Mouse (Mus musculus) hindbrain, postnatal 0 days (tissue): ENCODE results near the gene E130114P18Rik. TPM values are rescaled to one million over a fixed set of nuclear protein-coding genes. Genes with fewer than 3 reads are reported as not detected.

Experiments
- ATAC-seq: fragments of 200-750 bp; cut with Nextera tagmentation; 2 replicates; pipeline ENCODE4 v1.8.0; 2017; ENCODE audit warnings: mild to moderate bottlenecking, moderate TSS enrichment, moderate library complexity
- DNase-seq: peaks from one replicate; pipeline ENCODE4 v3.0.0-alpha.2; 2015; ENCODE audit warnings: low spot score
- H3K27ac ChIP-seq: fragments of 300-500 bp; sonication (generic); 2 replicates; pipeline ENCODE4 v1.5.1; 2014; ENCODE audit warnings: mild to moderate bottlenecking
- H3K27me3 ChIP-seq: fragments of 300-500 bp; sonication (generic); 2 replicates; pipeline ENCODE4 v1.6.1; 2014; ENCODE audit warnings: low read length, mixed read lengths; ENCODE audit not compliant: insufficient read depth
- H3K36me3 ChIP-seq: fragments of 300-500 bp; sonication (generic); 2 replicates; pipeline ENCODE4 v1.6.1; 2014; ENCODE audit warnings: low read length, mixed read lengths; ENCODE audit not compliant: insufficient read depth
- H3K4me1 ChIP-seq: fragments of 300-500 bp; sonication (generic); 2 replicates; pipeline ENCODE4 v1.6.1; 2014; ENCODE audit warnings: antibody characterized with exemption, low read length, mixed read lengths; ENCODE audit not compliant: insufficient read depth
- H3K4me2 ChIP-seq: fragments of 300-500 bp; sonication (generic); 2 replicates; pipeline ENCODE4 v1.6.1; 2014; ENCODE audit warnings: low read depth, mild to moderate bottlenecking, low read length, moderate library complexity, mixed read lengths
- H3K4me3 ChIP-seq: fragments of 300-500 bp; sonication (generic); 2 replicates; pipeline ENCODE4 v1.5.1; 2014; ENCODE audit warnings: low read length
- H3K9ac ChIP-seq: fragments of 300-500 bp; sonication (generic); replicated peaks from 2 replicates; pipeline ENCODE4 v1.6.1; 2014; ENCODE audit warnings: mild to moderate bottlenecking, low read length, moderate library complexity, mixed read lengths
- H3K9me3 ChIP-seq: fragments of 300-500 bp; sonication (generic); 2 replicates; pipeline ENCODE4 v1.6.1; 2016; ENCODE audit warnings: low read length, mixed read lengths
- CTCF ChIP-seq: IDR thresholded peaks from 2 replicates; pipeline ENCODE4 v1.5.1; 2016; ENCODE audit warnings: antibody characterized with exemption, control low read depth, low read depth
- WGBS: fragments of 180-500 bp; shearing (Covaris S2); extraction: QIAGEN DNeasy Blood & Tissue Kit; methylation state at CpG from one replicate; pipeline ENCODE4 v1.1.7; 2014; 5-methylcytosine and 5-hydroxymethylcytosine counted together
- polyA plus RNA-seq: library from polyadenylated mRNA; unstranded; fragments of >200 nt; fragmentation: Nextera tagmentation; extraction: Ambion mirVana; gene quantifications from 2 replicates; pipeline ENCODE4 v1.2.1, GENCODE M21; 2015
- total RNA-seq: library from RNA; depleted of rRNA; stranded (reverse); fragments of >200 nt; gene quantifications from 2 replicates; pipeline ENCODE4 v1.2.3, GENCODE M21; 2014

Gene E130114P18Rik
- total and polyA plus RNA-seq, 2 experiments from 2014 or later = 22.3 to 31.6 TPM

DNA sequence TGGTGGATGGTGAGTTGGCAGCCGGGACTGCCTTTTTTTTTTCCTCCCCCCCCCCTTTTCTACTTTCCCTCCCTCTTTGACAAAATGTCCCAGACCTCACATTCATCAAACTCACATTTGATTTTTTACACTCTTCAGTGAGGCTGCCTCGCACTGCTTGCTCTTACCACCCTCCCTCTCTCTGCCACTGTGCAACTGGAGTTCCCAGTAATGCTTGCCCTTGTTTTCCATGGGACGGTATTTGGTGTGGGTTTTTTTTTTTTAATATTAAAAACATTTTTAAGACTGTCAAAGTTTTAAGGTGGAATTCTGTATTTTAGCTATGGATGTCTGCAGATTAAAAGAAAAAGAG, 195.8 kb downstream of the E130114P18Rik start:
- Histone ChIP-seq H3K27me3 (no peaks in the 10 kb centered on the region), H3K9me3 (no peaks in the 10 kb centered on the region), H3K4me3 (peak overlapping the region; percentile 37), H3K9ac (peak overlapping the region; percentile 59), H3K4me2 (peak overlapping the region; percentile 57), H3K27ac (peak overlapping the region; percentile 85), H3K4me1 (peaks cover 12% of the 10 kb centered on the region; the same call in 1 of the 2 replicates), H3K36me3 (no peaks in the 10 kb centered on the region)
- no peak for TF ChIP-seq CTCF
- DNase-seq (no peak), ATAC-seq (peak; percentile 52)
- 21% methylated on average over 3 of the region's 3 CpGs for WGBS

DNA sequence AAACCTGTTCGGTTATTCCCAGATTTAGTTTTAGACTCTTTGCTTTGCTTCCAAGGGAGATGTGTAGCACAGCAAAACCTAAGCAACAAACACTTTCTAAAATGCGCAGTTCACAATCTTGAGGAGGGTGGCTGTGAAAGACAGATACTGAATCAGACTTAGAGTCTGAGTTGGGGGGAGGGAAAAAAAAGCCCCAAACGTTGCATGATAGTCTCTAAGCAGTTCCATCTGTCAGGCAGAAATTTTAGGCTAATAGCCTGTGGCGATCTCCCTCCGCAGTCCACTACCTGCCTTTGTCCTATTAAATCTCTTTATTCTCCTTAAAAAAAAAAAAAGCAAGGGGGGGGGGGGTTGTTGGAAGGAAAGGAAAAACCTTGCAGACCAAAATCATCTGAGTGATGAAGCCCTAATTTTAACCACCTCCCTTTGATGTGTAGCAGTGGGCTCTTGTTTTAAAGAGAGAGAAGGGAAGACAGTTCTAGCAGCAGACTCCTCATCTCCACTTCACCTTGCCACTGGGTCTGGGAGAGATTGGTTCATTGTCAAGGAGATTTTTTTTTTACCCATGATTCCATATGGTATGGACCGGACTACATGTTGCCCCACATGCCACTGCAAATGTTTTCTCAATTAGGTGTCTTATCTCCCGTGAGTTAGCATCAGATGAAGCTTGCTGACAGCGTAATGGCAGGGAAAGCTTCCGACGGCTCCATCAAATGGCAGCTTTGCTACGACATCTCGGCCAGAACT, 196.4 kb downstream of the E130114P18Rik start:
- Histone ChIP-seq H3K4me3 (peak overlapping the region; percentile 37), H3K9ac (peak overlapping the region; percentile 59), H3K27ac (peak overlapping the region; percentile 85), H3K9me3 (no peaks in the 10 kb centered on the region), H3K27me3 (no peaks in the 10 kb centered on the region), H3K36me3 (no peaks in the 10 kb centered on the region), H3K4me1 (peaks cover 12% of the 10 kb centered on the region; the same call in 1 of the 2 replicates), H3K4me2 (peak overlapping the region; percentile 57)
- ATAC-seq (peak; percentile 53), DNase-seq (peak; percentile 76)
- WGBS = 20% methylated on average over 12 of the region's 12 CpGs
- TF ChIP-seq CTCF = no peak

DNA sequence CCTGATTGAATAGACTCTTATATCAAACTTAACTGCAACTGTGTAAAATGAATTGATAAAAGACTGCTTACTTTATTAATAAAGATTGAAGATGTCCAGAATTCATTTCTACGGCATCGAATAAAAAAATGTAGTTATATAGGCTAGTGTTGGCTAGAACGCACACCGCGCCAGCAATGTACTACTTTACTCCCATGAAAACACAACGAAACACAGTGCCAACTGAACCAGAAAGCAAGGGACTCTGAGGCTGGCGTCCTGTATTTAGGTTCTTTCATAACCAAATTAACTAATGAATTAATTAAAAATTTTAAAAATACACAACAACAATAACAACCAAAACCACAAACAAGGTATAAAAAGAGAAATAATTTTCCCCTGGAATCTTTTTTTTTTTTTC, 197.0 kb downstream of the E130114P18Rik start:
- Histone ChIP-seq H3K36me3 (no peaks in the 10 kb centered on the region), H3K27ac (peak overlapping the region; percentile 85), H3K4me2 (peak overlapping the region; percentile 57), H3K9ac (peak overlapping the region; percentile 59), H3K27me3 (no peaks in the 10 kb centered on the region), H3K9me3 (no peaks in the 10 kb centered on the region), H3K4me3 (peak overlapping the region; percentile 37; the same call in 1 of the 2 replicates), H3K4me1 (peaks cover 12% of the 10 kb centered on the region; the same call in 1 of the 2 replicates)
- WGBS = 50% methylated on average over 7 of the region's 7 CpGs
- ATAC-seq = no peak
- TF ChIP-seq CTCF = no peak
- peak; percentile 50 for DNase-seq

DNA sequence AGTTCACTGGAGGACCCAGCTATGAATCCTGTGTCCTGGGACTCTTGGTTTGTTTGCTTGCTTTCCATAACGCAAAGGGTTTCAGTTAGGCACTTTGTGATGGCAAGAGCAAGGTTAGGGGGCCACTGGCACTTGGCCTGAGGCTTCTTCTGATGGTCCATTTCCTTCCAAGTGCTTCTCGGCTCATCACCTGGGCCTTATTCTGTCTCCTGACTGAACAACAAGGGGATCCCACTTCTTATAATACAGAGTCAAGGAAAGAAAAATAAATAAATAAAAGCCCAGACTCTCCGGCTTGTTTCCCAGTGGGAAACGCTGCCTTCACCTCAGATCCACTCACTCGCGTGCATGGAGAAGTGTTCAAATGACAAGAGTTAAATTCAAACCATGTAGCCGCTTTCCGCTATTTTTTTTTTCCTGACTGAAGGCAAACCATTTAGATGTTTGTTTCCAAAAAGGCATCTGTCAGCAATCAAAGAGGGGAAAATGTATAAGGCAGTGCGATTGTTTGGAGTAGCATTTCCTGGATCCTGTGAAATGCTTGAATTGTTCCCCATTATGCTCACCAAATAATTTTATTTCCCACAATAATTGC, 199.2 kb downstream of the E130114P18Rik start:
- no peak for DNase-seq
- WGBS = 52% methylated on average over 9 of the region's 9 CpGs
- no peaks in the 10 kb centered on the region for H3K9me3 ChIP-seq
- 0 out of 2 replicates have a peak overlapping the region, but pooled peaks have one; percentile 9 for H3K9ac ChIP-seq
- H3K36me3 ChIP-seq = no peaks in the 10 kb centered on the region
- TF ChIP-seq CTCF = no peak
- peaks cover 12% of the 10 kb centered on the region; the same call in 1 of the 2 replicates for H3K4me1 ChIP-seq
- H3K4me2 ChIP-seq = peak overlapping the region; percentile 38
- H3K4me3 ChIP-seq = no peak overlapping the region
- H3K27ac ChIP-seq = 0 out of 2 replicates have a peak overlapping the region, but pooled peaks have one; percentile 4
- H3K27me3 ChIP-seq = no peaks in the 10 kb centered on the region
- no peak for ATAC-seq

DNA sequence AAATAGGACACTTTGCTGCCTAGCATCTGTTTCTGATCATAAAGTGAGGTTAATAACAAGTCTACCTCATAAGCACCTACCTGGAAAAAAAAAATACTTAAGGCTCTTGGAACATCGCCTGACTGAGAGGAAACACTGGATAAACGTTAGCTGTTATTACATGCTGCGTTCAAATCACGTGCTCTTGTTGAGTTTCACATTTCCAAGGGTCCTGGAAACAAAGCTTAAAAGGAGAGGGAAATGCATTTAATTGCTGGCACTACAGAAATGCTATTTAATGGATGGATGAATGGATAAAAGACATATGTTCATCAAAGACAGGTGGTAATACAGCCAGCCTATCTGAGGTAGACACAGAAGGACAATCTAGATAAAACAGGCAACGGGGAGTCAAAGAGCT, 200.4 kb downstream of the E130114P18Rik start:
- H3K27me3 ChIP-seq = no peaks in the 10 kb centered on the region
- no peaks in the 10 kb centered on the region for H3K36me3 ChIP-seq
- no peak for ATAC-seq
- WGBS = 55% methylated on average over 5 of the region's 5 CpGs
- TF ChIP-seq CTCF = no peak
- H3K9ac ChIP-seq = no peak overlapping the region
- H3K4me1 ChIP-seq = peaks cover 12% of the 10 kb centered on the region; the same call in 1 of the 2 replicates
- DNase-seq = no peak
- no peak overlapping the region for H3K4me3 ChIP-seq
- H3K27ac ChIP-seq = no peak overlapping the region
- no peaks in the 10 kb centered on the region for H3K9me3 ChIP-seq
- H3K4me2 ChIP-seq = no peak overlapping the region

DNA sequence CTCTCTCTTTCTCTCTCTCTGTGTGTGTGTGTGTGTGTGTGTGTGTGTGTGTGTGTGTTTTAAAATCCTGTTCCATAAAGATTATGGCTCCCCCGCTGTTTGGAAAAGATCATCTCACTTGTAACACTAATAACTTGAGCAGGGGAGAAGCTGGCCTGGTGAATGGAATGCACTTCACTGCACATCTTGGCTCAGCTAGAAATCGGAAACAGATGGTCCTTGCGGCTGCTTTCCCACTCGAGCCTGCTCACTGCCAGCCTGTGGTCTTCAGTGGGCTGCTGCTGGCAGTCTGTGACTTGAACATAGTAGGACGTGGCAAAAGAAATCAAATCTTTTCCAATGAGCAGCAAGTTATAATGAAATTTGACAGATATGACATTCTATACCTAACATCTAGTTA, 202.4 kb downstream of the E130114P18Rik start:
- ATAC-seq (peak; percentile 94), DNase-seq (peak; percentile 89)
- 13% methylated on average over 5 of the region's 5 CpGs for WGBS
- Histone ChIP-seq H3K9ac (no peak overlapping the region), H3K27ac (no peak overlapping the region), H3K4me1 (peaks cover 12% of the 10 kb centered on the region; the same call in 1 of the 2 replicates), H3K4me2 (no peak overlapping the region), H3K36me3 (no peaks in the 10 kb centered on the region), H3K27me3 (no peaks in the 10 kb centered on the region), H3K9me3 (no peaks in the 10 kb centered on the region), H3K4me3 (no peak overlapping the region)
- TF ChIP-seq CTCF = no peak

DNA sequence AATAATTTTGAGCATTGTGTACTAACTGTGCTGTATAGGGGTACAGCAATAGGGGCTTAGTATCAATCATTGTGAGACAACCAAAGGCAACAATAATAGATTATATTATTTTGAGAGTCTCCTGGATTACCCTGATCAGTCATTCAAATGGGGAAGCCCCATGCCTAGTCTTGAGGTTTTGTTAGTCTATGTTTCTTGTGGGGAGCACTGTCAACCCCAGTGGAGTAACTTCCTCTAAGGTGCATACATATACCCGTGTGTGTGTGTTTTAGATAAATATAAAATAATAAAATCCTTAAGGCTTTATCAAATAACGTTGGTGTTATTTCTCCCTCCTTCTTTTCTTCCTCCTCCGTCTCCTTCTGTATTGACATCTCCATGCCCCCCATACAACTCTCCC, 208.6 kb downstream of the E130114P18Rik start:
- ATAC-seq = no peak
- Histone ChIP-seq H3K9me3 (no peaks in the 10 kb centered on the region), H3K27me3 (no peaks in the 10 kb centered on the region), H3K9ac (no peak overlapping the region), H3K27ac (no peak overlapping the region), H3K36me3 (no peaks in the 10 kb centered on the region), H3K4me3 (no peak overlapping the region), H3K4me1 (no peaks in the 10 kb centered on the region), H3K4me2 (no peak overlapping the region)
- TF ChIP-seq CTCF = no peak
- no peak for DNase-seq
- WGBS = 81% methylated on average over 3 of the region's 3 CpGs
